Mouse (Mus musculus) Muller cell, postnatal 12 days (primary cell): ENCODE results near the gene Sh3bp4.

ENCODE experiments used
- DNase-seq: peaks from one replicate; pipeline ENCODE4 v3.0.0-alpha.2; 2015; ENCODE audit errors: inconsistent ontology term

Sh3bp4 gene

GRCm38 (mm10) chr1:89124076-89124475 lies 53.9 kb downstream of the Sh3bp4 start:
- peak; percentile 57 for DNase-seq

DNA sequence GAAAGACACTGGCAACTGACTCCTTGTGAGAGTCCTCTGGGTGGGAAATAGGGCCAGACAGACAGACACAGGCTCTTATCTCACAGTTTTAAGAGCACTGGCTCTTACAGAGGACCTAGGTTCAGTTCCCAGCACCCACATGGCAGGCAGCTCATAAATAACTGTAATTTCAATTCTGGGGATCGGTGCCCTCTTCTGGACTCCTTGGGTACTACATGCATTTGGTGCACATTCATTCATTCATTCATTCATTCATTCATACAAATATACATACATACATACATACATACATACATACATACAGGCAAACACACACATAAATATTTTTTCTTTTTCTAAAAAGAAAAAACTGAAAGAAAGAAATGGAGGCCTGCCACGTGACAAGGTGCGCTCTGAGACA lies 56.9 kb downstream of the Sh3bp4 start:
- no peak for DNase-seq

- DNase-seq, result peak; percentile 97
Observed at GRCm38 (mm10) chr1:89130429-89130828, 60.2 kb downstream of the Sh3bp4 start.

DNA sequence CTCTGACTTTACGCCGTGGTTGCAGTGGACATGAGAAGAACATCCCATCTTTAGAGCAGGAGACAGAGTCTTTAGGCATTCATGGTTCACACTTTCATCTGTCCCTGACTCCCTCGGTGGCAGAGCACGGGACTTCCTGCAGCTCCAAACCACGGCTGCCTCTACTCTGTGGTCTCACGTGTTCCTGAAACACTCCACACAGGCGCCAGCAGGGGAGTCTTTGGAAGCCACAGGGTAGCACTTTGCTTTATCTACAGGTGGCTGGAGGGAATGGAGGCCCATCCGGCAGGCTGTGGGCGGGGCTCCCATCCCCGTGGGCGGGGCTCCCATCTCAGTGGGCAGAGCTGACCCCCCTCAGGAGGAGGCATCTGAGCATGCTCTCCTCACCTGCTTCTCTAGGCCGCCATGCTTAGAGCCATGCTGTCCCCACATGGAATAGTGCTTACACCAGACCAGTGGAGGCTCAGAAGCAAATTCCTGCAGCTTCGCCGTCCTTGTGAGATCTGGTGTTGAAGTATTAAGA lies 60.9 kb downstream of the Sh3bp4 start:
- DNase-seq, result no peak

DNA sequence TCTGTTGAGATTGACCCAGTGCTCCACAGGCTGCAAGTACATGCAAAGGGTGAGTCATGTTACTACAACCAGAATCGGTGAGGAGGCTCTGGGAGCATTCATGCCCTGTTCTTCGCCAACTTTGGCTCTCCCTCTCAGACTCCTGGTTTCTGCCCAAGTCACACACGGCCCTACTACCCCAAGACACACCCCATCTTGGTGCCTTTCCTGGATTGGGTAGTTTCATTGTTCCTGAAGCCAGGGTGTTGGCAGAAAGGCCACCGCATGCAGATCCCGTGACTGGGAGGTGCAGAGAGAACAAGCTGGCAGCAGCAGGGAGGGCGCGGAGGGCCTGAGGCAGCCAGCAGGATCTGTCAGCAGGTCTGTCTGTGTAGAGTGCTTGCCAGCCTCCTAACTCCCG lies 61.5 kb downstream of the Sh3bp4 start:
- DNase-seq, result peak; percentile 46

- DNase-seq, result no peak
Observed at GRCm38 (mm10) chr1:89133266-89133665, 63.1 kb downstream of the Sh3bp4 start.

DNA sequence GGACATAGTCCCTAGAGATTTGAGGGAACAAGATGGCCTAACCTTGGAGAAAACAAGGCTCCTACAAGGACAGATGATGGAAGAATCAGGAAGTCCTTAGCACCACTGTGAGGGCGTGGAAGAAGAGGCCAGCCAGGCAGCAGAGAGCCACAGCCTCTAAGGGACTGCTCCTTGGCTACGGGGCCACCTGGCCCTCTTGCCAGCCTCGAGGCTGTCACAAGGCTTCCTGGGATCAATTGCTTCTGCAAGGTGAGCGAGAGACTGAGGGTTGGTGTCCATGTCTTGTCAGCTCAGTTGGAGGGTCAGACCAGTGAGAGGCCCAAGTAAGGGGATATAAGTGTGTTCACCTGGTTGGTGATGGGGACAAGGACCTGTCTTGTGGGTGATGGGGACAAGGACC lies 63.5 kb downstream of the Sh3bp4 start:
- DNase-seq, result no peak

DNA sequence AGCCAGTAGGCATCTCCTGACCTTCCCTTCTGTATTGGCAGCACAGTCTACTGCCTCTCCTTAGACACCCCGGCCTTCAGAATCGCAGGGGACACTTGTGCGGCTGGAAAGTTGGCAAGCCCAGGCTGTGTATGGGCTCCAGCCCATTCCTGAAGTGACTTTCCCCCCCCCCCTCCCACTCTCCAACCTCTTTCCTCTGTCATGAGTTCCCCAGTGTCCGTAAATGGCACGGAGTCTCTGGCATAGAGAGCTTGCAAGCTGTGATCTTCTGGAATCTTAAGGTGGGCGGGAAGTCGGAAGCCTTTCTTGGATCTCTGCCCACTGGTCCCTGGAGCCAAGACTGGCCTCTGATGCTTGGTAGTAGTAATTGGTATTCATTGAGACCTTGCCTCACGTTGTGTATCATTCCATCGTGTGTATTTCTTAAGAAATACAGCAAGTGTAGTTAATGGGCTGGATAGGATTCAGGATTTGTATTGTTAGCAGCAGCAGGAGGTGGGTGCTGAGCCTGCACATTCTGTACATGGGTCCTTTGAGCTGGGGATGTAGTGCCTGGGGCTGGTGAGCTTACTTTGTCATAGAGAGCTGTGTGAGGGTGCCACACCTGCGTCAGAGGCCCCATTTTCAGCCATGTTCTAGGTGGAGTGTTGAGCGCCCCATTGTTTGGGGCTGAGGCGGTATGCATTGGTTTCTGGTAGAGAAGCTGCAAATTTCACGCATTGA lies 66.0 kb downstream of the Sh3bp4 start:
- peak; percentile 92 for DNase-seq

DNA sequence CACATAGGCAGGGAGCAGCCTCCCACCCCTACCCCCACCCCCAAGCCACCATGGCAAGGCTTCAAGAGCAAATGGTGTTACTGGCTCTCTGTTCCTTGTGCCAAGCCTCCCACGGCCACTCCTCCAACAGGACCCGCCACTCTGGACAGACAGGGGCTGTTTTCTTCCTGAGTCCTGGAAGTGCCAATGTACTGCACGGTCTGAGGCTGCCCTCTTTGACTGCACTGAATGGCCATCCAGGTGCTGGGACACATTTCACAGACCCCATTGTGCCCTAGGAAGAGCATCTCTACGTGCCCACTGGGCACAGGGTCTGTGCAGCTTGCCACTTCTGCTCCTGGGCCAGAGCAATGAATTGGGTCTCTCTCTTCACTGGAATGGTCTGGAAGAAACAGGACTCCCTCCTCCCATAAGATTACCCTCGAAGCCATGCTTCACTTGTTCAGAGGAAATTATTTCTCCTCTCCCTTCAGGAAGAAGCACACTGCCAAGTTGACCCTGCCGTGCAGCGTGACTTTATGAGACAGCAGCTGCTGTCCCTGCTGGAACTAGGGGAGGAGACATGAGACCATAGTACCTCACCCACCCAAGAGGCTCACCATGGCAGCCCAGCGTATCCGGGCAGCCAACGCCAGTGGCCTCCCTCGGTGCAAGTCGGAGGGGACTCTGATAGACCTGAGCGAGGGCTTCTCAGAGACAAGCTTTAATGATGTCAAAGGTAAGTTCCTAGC lies 67.0 kb downstream of the Sh3bp4 start:
- no peak for DNase-seq

GRCm38 (mm10) chr1:89138316-89138715 lies 68.1 kb downstream of the Sh3bp4 start:
- no peak for DNase-seq

DNA sequence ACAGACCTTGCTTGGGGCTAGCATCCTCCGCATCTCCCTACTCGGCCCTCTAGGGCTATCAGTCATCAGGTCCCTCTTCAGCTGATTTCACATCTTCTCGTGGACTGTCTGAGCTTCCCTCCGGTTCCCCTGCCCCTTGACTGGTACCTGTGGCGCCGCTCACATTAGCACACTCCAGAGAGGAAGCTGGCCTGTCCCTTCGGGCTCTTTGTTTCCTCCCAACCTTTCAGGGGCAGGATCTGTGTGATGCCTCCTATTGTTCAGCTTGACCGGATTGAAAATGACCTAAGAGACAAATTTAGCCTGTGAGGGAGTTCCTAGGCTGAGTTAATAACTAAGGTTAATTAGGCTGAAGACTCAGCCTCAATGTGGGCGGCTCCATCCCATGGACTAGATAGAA lies 69.9 kb downstream of the Sh3bp4 start:
- DNase-seq, result no peak

DNA sequence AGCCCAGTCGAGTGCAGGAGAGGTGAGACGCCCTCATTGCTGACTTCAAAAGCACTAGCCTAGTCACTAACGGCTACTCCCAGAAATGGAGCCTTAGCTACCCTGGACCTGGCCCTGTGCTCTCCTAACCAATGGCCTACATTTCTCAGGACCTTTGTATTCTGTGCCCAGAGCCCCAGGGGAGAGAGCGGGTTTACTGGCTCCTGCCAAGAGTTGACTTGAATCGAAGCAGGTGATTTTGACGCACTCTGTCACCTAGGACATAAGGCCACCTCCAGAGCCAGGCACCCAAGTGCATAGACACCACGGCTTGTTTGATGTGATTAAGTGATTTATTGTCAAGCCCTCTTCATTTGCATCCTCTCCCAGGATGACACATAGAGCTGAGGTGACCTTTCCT lies 80.9 kb downstream of the Sh3bp4 start:
- no peak for DNase-seq

- DNase-seq, result no peak
Observed at GRCm38 (mm10) chr1:89152576-89152975, 82.4 kb downstream of the Sh3bp4 start.

GRCm38 (mm10) chr1:89153203-89153602 lies 83.0 kb downstream of the Sh3bp4 start:
- no peak for DNase-seq

- DNase-seq, result no peak
Observed at GRCm38 (mm10) chr1:89163483-89163882, 93.3 kb downstream of the Sh3bp4 start.

- no peak for DNase-seq
Observed at GRCm38 (mm10) chr1:89164281-89164680, 94.1 kb downstream of the Sh3bp4 start.

DNA sequence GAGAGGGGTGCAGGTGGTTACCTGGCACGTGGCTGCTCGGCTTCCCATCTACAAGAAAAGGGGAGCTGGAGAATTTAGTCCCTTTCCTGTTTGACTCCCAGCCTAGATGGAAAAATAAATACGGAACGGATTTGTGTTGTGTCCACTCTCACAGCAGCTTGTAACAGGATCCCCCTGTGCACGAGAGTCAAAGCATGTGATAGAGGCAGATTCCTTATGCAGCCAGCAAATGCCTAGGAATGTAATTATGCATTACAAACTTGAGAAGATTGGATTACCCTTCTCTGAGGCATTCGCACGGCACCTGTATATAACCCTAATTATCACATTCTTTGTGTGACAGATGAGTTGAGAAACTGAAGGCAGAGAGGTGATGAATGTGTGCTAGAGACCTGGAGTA lies 94.5 kb downstream of the Sh3bp4 start:
- peak; percentile 19 for DNase-seq

DNA sequence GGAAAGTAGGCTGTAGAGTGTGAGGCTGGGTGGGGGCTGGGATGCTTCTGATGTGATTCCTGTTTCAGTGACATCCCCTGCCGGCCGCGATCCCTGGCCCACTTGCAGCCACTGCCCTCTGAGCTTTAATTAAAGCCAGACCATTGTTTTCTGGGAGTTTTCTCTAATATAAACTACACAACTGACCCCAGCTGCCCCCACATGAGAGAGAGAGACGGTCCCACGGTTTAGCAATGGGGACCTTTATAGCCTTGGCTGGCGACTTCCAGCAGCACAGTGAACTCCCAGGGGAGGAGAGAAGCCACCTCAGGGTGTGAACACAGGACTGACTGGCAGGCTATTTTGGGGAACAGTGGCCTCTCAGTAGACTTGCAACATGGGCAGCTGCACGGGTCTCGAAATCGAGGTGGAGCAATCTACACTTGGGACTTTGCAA lies 96.6 kb downstream of the Sh3bp4 start:
- DNase-seq, result no peak

- no peak for DNase-seq
Observed at GRCm38 (mm10) chr1:89171275-89171767, 101.1 kb downstream of the Sh3bp4 start.

GRCm38 (mm10) chr1:89174621-89175020 lies 104.4 kb downstream of the Sh3bp4 start:
- DNase-seq, result no peak

GRCm38 (mm10) chr1:89175355-89175754 lies 105.1 kb downstream of the Sh3bp4 start:
- no peak for DNase-seq

DNA sequence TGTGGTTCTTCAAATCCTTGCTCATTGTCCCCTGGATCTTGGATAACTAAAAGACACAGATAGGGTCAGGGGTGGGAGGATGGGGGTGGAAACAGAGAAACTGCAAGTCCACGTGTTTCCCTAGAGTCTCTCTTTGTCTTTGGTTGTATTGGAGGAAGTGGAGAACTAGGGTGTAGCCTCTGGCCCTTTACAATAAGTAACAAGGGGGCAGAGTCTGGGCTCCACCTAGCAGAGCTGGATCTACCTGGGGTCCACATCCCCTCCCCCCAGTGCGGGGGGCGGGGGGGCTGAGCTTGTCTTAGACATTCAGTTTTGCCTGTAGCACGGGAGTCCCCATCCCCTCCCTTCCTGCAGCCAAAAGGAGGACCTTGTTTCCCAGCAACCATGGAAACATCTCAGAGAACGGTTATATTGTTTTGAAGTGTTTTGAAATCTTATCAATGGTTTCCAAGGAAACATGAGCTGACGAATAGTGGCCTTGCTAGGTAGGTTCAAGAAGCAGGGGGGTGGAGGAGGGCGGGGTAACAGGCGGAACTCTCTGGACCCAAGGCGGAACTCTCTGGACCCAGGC lies 113.1 kb downstream of the Sh3bp4 start:
- DNase-seq, result peak; percentile 77
